Mouse (Mus musculus) G1E (cell line): ENCODE results near the gene Tiam2.

Source experiments
- CTCF ChIP-seq: IDR thresholded peaks from 2 replicates; pipeline ENCODE4 v1.5.1; 2012; ENCODE audit warnings: low read depth, low read length, inconsistent platforms, mixed read lengths
- GATA1 ChIP-seq: IDR thresholded peaks from 2 replicates; pipeline ENCODE4 v1.6.1; 2012; ENCODE audit warnings: borderline replicate concordance, low read length, inconsistent platforms, mixed read lengths
- GATA2 ChIP-seq: IDR thresholded peaks from 2 replicates; pipeline ENCODE4 v1.6.1; 2012; ENCODE audit warnings: low read depth, low read length, inconsistent platforms, borderline replicate concordance

GRCm38 (mm10) chr17:3531641-3532040, 205.3 kb downstream of the Tiam2 start:
- TF ChIP-seq CTCF (no peak), GATA2 (no peak), GATA1 (no peak)
